Mouse (Mus musculus) induced T-regulatory cell, adult 2 months (primary cell): ENCODE results near the gene Actl11.

ENCODE experiments used
- DNase-seq: peaks from one replicate; pipeline ENCODE4 v3.0.0-alpha.2; 2012; ENCODE audit warnings: low read depth

Actl11 gene

DNA sequence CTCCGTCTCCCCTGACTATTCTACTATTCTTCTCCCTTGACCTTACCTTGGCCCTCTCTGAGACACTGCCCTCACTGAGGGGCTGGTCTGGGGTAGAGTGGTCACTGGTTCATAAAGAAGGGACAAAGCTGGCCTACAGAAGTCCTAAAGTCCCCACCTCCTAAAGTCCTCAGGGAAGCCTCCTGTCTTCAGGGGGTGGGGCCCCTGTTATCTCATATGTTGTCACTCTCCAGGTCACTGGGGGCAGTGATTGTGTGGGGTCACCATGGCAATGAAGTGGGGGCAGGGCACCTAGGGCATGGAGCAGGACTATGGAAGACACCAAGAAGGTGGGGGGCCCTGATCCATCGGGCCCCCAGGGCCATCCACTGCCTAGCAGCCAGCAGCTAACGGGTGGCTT, at the start of gene Actl11:
Gene Actl11, plus strand, starts transcription at position 301 of the 400 bp plus-strand sequence.
- DNase-seq: no peak

DNA sequence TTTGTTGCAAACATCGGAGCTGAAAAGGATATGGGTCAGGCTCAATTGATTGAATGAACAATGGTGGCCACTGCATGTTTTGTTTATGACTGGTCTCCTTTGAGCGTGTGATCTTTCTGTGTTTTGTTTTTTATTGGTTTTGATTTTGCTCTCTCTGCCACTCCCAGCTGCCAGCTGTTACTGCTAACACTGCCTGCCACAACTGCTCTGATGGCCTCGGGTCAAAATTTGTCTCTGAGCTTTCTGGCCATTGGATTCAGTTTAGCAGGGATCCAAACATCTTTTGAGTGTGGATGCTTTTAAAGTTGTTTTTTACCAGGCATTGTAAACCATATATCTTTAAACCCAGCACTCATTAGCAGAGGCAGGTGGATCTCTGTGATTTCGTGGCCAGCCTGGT, 47.9 kb upstream of the Actl11 start:
- DNase-seq: no peak

DNA sequence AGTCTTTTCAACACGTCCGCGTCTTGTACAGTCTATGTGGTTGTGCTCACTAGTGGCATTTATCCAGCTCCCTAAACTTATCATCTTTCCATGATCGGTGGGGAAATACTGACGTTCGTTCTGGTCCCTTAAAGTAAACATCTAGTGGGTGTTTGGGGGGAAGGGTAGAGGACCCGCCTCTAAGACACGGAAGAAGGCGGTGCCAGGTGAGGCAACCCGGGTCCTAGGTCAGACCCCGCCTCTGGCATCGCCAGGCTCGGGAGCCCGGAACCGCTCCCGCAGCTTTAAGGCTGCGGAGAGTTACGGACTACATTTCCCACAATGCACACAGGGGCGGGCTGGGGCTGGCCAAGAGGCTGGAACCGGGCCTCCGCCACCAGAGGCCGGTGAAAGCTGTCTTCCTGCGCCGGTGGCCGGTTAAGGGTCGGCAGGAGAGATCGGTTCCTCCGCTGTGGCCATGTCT, 40.4 kb upstream of the Actl11 start, which contains the start of gene Mon1a:
Gene Mon1a, plus strand, starts transcription at position 348 of the 463 bp plus-strand sequence.
- DNase-seq: peak; percentile 94

DNA sequence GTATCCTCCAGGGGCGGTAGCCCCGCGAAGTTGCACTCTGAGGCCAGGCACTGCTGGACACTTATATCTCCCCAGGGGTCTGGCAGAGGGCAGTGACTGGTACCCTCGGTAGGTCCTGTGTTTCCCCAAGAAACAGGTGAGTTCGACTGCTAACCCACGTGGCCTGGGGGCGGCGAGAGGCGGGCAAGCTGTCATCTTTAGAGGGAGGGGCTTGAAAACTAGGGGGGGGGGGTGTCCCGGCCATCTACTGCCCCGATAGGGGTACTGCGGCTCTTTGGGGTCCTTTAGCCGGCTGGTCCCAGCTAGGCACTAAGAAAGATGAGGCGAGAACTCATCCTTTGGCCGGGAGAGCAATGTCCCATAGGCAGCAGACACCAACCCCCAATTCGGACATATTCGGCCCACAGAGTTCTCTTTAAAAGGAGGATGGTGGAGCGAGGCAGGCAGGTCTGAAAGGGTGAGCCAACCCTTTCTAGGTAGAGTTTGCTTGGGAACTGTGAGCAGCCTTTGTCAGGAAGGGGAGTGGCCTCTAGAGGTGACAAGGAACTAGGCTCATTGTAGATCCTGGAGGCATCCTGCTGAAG, 39.9 kb upstream of the Actl11 start:
- peak; percentile 77 for DNase-seq

DNA sequence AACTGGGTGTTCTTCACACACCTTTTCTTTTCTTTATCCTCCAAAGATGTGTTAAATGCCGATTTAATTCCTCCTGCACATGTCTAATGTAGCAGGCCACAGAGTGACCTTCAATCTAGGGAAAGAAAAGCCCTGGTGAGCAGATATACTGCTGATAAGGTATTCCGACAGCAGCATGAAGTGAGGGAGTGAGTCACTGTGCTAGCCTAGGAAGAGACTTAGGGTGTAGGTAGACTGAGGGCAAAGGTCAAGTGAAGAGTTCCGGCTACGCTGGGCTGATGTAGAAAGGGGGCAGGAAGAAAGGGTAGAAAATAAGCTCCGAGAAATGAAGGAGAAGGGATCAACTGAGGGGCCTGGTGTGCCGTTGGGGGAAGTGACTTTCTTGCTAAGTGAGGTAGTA, 38.0 kb upstream of the Actl11 start:
- no peak for DNase-seq

- DNase-seq: peak; percentile 61
Measured at GRCm38 (mm10) chr9:107891023-107891422, 37.2 kb upstream of the Actl11 start.

DNA sequence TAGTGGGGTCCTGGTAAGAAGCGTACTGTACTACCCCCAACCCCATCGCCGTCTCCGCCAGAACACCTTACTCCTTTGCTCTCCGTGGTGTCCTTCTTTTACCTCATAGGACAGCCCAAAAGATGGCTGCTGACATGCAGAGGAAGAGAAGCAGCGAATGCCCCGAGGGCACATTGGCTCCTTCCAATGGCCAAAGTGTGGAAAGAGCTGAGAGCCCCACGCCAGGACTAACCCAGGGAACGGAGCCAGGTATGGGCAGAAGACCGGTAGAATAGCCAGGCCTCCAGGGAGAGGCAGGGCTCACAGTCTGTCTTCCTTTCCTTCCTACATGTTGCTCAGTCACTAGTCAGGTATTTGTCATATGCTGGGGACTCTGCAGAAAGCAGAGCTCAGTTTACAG, 29.7 kb upstream of the Actl11 start:
- DNase-seq: no peak

DNA sequence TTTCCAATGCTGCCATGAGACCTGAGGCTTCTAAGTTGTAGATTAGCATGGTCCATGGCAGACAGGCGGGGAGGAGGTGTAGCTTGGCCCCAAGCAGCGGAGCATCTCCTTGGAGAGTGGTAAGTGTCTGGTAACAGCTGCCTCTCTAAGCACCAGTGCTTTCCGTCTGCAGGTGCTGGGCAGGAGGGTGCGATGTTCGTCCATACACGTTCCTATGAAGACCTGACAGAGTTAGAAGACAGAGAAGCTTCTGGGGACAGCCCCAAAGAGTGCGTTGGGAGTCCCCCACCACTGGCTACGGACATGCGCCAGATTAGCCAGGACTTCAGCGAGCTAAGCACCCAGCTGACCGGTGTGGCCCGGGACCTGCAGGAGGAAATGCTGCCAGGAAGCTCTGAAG, 28.4 kb upstream of the Actl11 start:
- no peak for DNase-seq

DNA sequence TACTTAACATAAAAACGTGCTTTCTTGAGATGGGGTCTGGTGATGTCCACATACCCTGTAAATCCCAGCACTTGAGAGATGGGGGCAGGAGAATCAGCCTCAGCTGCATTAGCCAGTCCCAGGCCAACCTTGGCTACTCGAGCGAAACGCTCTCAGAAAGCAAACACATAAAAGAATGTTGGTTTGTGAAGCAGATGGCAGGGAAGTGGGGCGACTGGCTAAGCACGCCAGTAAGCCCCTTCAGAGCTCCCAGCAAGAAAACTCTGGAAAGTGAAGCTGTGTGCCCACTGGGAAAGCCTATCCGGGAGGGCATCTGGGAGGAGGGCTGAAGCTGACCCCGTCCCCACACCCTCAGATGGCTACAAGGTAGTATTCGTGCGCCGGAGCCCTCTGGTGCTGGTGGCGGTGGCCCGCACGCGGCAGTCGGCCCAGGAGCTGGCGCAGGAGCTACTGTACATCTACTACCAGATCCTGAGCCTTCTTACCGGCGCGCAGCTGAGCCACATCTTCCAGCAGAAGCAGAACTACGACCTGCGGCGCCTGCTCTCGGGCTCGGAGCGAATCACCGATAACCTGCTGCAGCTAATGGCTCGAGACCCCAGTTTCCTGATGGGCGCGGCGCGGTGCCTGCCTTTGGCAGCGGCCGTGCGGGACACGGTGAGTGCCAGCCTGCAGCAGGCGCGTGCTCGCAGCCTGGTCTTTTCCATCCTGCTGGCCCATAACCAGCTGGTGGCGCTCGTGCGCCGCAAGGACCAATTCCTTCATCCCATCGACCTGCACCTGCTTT, 27.2 kb upstream of the Actl11 start:
- no peak for DNase-seq

GRCm38 (mm10) chr9:107901627-107901914, 26.7 kb upstream of the Actl11 start:
- DNase-seq: no peak

DNA sequence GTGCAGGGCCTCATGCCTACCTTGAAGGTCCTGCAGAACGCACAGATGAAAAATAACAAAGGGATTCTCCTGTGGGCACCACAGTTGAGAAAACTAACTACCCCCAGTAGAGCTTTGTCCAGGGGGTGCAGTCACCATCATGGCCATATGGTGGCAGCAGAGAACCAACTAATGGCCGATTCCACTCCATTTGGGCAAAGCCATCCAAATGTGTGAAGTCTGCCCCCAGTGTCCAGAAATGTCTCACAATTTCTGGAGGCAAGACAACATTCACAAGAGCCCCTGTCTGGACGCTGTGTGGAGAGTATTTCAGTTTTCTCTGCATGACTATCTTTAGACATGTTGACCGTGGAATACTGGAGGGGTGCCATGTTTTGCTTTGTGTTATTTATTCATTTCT, 23.5 kb upstream of the Actl11 start:
- DNase-seq: peak; percentile 91

DNA sequence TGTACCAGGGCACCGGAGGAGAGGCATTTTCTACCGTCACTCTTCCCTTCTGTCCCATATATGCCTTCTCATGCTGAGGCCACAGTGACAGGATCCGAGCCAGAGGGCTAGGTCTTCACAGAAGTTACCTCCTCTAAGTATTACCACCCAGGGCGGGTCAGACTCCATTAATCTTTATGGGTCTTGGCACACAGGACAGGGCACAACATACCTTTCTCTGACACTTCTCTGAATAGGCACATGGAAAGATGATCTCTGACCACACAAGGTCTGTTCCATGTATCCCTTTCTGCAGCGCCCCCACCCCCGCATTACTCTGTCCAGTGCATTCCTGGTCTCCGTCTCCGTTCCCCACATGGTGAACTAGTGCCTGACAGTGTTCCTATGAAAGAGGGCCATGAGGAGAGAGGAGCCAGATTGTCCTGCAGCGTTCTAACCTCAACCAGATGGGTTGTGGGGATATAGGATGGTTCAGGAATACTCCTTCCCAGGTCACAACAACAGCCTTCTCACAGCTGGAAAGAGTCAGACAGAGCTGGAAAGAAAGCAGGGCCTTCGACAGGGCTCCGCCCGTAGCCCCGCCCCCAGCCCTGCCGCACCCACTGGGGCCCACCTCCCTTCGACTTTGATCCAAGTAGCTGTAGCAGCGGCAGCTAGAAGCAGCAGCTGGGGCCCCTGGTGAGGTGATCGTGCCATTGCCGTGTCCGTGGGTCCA, 21.9 kb upstream of the Actl11 start, which contains the start of gene Mst1r:
Gene Mst1r, plus strand, starts transcription at position 622 of the 715 bp plus-strand sequence.
- DNase-seq: peak; percentile 43

- DNase-seq: no peak
Measured at GRCm38 (mm10) chr9:107906967-107907800, 21.1 kb upstream of the Actl11 start.

DNA sequence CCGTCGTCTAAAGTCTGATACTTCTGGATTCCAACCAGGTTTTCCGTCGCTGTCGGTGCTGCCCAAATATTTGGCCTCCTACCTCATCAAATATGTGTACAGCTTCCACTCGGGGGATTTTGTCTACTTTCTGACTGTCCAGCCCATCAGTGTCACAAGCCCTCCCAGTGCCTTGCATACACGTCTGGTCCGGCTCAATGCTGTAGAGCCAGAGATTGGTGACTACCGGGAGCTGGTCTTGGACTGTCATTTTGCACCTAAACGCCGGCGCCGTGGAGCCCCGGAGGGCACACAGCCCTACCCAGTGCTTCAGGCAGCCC, 20.5 kb upstream of the Actl11 start:
- no peak for DNase-seq

DNA sequence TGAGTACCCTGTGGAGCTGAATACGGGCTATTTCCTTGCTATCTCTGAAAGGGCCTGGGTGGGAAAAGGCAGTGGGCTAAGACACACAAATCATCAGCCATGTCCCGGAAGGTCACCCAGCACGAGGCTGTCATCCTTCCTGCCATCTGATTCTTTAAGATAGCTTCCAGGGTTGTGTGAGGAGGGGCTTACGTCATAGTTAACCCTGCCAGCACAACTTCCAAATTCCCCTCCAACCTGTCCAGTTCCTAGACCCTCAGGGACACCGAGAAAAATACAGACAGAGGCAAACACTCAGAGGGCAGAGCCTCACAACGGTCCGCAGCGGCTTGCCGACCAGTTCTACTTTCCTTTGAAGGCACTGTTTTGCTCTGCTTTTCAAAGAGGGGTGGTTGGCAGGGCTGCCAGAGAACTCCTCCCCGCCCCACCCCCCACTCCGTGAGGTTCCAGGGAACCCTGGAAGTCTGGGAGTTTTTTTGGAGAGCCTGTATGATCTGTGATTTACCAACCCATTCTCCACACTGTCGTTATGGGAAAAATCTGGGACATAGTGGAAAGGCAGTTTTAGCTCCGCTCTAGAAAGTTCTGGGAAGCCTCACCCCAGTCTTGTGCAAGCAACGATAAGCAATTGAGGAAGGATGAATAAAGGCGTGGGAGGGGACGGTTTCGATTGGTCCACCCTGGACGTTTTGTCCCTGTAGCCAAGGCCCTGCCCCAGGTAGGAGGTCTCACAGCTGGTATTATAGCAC, 19.7 kb upstream of the Actl11 start:
- DNase-seq: no peak

- no peak for DNase-seq
Measured at GRCm38 (mm10) chr9:107910025-107910769, 18.1 kb upstream of the Actl11 start.

GRCm38 (mm10) chr9:107914764-107915420, 13.4 kb upstream of the Actl11 start:
- no peak for DNase-seq

GRCm38 (mm10) chr9:107917895-107918608, 10.2 kb upstream of the Actl11 start:
- DNase-seq: no peak

DNA sequence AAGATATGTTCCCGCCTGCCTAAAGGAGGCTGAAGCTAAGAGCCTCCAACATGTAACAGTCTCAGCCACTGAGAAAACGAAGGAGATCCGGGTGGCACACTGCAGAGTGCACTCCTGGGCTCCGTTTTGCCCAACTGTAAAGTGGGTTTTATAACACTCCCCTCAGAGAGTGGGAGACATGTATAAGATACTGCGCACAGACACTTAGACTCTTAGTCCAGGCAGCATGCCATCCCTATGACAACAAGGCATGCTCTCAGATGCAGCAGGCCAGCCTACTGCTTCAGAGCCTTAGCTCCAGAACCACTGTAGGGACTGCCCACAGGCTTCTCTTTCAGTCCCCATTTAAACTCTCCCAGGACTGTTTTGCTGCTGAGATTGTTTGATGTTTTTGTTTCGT, 9.4 kb upstream of the Actl11 start:
- DNase-seq: no peak

GRCm38 (mm10) chr9:107919441-107919840, 8.8 kb upstream of the Actl11 start:
- DNase-seq: no peak
